In the genomic region with DNA sequence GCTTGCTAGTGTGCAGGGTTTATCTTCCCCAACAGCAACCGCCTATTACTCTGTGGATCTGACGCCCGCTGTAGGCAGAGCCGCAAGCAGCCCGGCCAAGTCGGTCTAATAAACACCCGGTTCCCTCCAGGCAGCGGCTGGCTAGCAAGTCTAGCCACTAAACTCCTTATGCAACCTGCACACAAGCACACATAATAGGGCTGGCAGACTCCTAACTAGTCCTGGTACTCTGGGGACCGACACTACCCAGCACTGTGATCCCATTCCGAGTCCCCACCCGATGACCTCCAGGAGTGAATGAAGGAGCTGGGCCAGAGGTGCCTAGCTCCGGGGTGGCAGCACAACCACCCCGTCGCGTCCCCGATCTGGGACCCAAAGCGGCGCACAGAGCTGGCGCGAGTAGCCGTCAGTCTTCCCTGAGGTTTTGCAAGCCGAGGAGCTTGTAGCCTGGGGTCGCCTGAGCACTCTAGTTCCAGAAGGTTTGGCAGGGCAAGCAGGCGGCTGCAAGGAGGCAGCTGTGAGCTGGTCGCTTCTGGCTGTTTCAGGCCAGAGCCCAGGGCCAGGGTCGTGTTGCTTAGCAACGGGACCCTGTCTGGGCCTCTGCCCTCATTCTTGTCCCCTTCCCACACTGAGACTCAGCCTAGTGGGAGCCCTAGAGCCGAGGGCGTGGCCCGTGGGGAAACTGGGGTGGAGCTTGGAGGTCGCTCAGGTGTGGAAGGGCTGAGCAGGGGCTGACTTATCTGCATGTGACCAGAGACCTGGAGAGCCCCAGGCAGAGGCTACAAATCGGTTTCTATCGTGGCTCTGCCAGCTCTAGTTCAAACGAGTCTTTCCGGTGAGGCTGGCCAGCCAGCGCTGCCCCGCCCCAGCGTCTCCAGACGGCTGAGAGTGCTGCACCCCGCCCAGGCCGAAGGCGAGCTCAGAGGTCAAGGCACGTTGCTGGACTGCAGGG, we compare ENCODE assay signal across 8 mouse cellular contexts.
DNase-seq lines count a peak whose midpoint lies in the region; ATAC-seq and TF ChIP-seq lines count a peak whose summit lies in the region.

No protein-coding gene starts in this region.

- peak overlapping the region; percentile 62 for H3K4me2 ChIP-seq in hindbrain, embryonic 12.5 days (replicated peaks)
- peak overlapping the region; percentile 71 for H3K4me2 ChIP-seq in lung, postnatal 0 days (replicated peaks; ENCODE audit: low read depth, low read length)

- peak overlapping the region; percentile 66 for H3K27ac ChIP-seq in hindbrain, embryonic 12.5 days
- peak overlapping the region; percentile 47; the same call in 1 of the 2 replicates for H3K27ac ChIP-seq in lung, postnatal 0 days (ENCODE audit: low read length)

- DNase-seq in left cerebral cortex, adult 18-20 months (ENCODE audit: low spot score in 2 of 2), result peak; percentile 12 to 20
- no peak for DNase-seq in left cerebral cortex, adult 11 months (ENCODE audit: low spot score)
- peak; percentile 62 for DNase-seq in gastrocnemius, adult 18-20 months (ENCODE audit: low spot score)
- DNase-seq in layer of hippocampus, postnatal 10 days (ENCODE audit: low spot score in 2 of 2), result peak; percentile 24 to 50
- peak; percentile 81 for DNase-seq in lung, postnatal 0 days (ENCODE audit: low spot score)
- DNase-seq in right cerebral cortex, adult 2 months (ENCODE audit: low spot score in 2 of 2), result peak; percentile 30 to 34
- no peak for DNase-seq in T-cell, adult 2 months (ENCODE audit: low spot score)

- peak; percentile 93 for ATAC-seq in hindbrain, embryonic 12.5 days (ENCODE audit: low FRiP score)
- peak; percentile 90 for ATAC-seq in lung, postnatal 0 days

- peak overlapping the region; percentile 28 for H3K4me3 ChIP-seq in hindbrain, embryonic 12.5 days
- H3K4me3 ChIP-seq in lung, postnatal 0 days (ENCODE audit: low read depth, low read length), result peak overlapping the region; percentile 25

- no peaks in the 10 kb centered on the region for H3K9me3 ChIP-seq in hindbrain, embryonic 12.5 days (replicated peaks)
- H3K9me3 ChIP-seq in lung, postnatal 0 days (ENCODE audit: low read length), result no peaks in the 10 kb centered on the region

- peaks cover 20% of the 10 kb centered on the region for H3K4me1 ChIP-seq in hindbrain, embryonic 12.5 days
- H3K4me1 ChIP-seq in lung, postnatal 0 days (ENCODE audit: insufficient read depth, low read depth, low read length), result peaks cover 13% of the 10 kb centered on the region; the same call in 1 of the 2 replicates

- H3K36me3 ChIP-seq in hindbrain, embryonic 12.5 days, result no peaks in the 10 kb centered on the region
- no peaks in the 10 kb centered on the region for H3K36me3 ChIP-seq in lung, postnatal 0 days (ENCODE audit: insufficient read depth, low read length)

- no peak for TF ChIP-seq CTCF in lung, postnatal 0 days (IDR thresholded peaks at IDR 0.05)

- 1% methylated on average over 43 of the region's 43 CpGs for WGBS in hindbrain, embryonic 12.5 days
- 3% methylated on average over 43 of the region's 43 CpGs for WGBS in lung, postnatal 0 days

- H3K27me3 ChIP-seq in hindbrain, embryonic 12.5 days, result no peaks in the 10 kb centered on the region
- no peaks in the 10 kb centered on the region for H3K27me3 ChIP-seq in lung, postnatal 0 days (replicated peaks; ENCODE audit: insufficient read depth, low read length)

- TF ChIP-seq EP300 in lung, postnatal 0 days (IDR thresholded peaks at IDR 0.05), result no peak

- H3K9ac ChIP-seq in hindbrain, embryonic 12.5 days, result peak overlapping the region; percentile 47
- H3K9ac ChIP-seq in lung, postnatal 0 days (replicated peaks; ENCODE audit: low read depth), result no peak overlapping the region

Comparison
In these comparisons a context has a peak if more than half of its experiments do, and no peak if none do; other contexts are left out.
1. DNase-seq: peak in left cerebral cortex, adult 18-20 months (2 of 2), gastrocnemius, adult 18-20 months (single experiment), layer of hippocampus, postnatal 10 days (2 of 2), lung, postnatal 0 days (single experiment) and right cerebral cortex, adult 2 months (2 of 2); none in left cerebral cortex, adult 11 months (single experiment) and T-cell, adult 2 months (single experiment).